Mouse (Mus musculus): ENCODE data around the gene Twist1.

Gene Twist1

DNA sequence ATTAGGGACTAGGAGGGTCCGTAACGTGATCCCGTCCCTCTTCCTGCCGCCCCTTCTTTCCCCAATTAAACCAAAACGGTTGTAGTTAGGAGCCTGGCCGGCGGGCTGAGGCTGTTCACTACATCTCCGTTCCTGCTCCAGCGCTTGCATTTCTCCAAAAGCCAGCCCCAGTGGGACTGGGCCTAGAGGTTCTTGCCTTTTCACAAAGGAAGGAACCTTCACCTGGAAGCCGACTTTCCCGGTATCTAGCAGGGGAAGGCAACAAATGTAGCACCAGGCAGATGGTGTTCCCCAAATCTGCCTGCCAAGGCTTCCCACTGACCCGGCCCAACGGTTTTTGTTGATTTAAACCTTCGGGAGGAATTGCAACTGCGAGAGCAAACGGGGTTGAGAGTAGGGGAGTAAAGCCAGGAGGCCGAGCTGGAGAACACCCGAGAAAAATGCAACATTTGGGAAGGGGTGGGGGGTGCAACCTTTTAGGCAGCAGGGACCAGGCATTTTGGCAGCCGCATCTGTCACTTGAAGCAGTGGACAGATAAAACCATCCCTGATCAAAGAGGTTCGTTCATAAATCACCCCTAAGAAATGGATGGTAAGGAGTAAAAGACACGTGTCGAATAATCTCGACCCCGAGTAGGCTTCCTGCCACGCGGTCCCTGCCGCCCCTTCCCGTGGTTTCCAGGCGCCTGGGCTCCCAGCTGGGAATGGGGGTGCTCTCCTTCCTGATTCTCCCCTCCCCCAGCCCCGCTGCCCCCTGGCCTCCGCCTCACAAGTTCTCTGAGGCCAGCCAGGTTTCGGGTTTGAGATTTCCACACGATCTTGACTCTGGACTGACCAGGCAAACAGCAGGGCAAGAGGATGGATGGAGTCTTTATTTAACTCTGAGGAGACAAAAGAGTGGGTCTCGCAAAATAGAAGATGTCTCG lies 9.3 kb downstream of the Twist1 start:
- DNase-seq (ENCODE audit: low spot score in 2 of 2), result no peak

GRCm38 (mm10) chr12:33967514-33967913 lies 10.0 kb downstream of the Twist1 start:
- no peak for DNase-seq (ENCODE audit: low spot score in 2 of 2)

DNA sequence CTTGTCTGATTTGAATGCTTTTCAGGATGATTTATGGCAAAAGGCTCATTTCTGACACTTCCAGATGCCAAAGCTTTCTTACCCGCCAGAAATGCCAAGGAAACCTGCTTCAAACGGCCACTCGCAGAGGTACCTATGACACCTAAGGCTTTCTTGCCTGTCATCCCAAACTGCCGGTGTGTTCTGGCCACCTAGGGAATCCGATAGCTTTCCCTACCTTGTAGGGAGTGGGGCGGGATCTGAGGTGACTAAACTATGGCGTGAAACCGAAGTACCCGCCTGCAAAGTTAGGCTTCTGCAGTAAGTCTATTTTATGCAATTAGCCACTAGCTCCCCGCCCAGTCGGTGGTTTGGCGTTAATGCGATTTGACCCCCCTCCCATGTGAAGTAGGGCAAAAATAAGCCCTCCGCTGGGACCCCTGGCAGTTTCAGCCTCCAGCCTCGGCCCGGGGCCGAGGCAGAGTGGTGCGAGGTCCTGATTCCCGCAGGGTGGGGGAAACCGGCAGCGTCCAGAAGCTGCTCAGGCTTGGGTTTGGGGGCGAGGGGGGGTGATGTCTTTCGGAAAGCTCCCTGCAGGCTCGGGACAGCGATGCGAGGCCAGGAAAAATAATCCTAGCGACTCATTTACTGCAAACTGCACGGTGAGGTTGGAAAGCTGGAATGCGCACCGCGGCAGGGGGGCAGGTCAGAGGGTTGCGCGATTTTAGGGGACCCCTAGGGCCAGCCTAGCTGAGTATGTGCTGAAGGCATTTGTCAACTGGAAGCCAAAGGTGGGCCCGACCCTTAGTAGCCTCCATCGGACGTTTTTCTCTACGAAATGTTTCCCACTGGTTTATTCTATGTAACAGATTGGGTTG lies 10.8 kb downstream of the Twist1 start:
- DNase-seq (ENCODE audit: low spot score in 2 of 2), result no peak

DNA sequence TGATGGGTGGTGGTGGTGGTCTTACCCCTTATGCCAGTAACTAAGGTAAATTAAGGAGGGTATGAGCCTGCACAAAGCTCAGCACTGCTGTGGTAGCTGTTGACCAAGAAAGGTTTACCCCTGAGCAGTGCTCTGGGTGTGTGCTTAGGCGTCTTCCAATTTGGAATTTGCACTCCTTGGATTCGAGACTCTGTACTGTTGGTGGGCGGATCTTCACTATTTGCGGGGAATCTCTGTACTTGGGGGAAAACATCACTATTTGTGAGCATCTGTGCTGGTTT lies 11.4 kb downstream of the Twist1 start:
- DNase-seq (ENCODE audit: low spot score in 2 of 2), result no peak

- no peak for DNase-seq (ENCODE audit: low spot score in 2 of 2)
These were observed 22.7 kb downstream of the Twist1 start for GRCm38 (mm10) chr12:33980159-33980558.

GRCm38 (mm10) chr12:33981433-33981832 lies 24.0 kb downstream of the Twist1 start:
- no peak for DNase-seq (ENCODE audit: low spot score in 2 of 2)

DNA sequence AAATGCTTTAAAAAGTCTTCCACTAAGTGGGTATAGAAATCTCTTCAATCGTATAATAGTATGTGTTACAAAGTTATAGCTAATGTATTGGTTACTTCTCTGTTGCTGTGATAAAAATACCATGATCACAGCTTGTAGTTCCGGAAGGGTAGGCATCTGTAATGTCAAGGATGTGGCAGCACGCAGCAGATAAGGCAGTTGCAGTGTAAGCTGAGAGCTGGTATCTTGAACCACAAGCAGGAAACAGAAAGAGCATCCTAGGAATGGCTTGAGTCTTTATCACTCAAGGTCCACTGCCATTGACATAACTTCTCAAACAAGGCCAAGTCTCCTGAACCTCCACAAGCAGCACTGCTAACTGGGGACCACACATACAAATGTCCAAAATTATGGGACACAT lies 35.7 kb downstream of the Twist1 start:
- DNase-seq (ENCODE audit: low spot score in 2 of 2), result no peak
